Mouse (Mus musculus) forebrain, embryonic 14.5 days (tissue): ENCODE measurements around the gene Slc44a1. TPM values are rescaled to one million over a fixed set of nuclear protein-coding genes. Genes with fewer than 3 reads are reported as not detected.

Experiments
- ATAC-seq: fragments of 200-750 bp; cut with Nextera tagmentation; 2 replicates; pipeline ENCODE4 v1.8.0; 2017; ENCODE audit warnings: mild to moderate bottlenecking, moderate library complexity
- DNase-seq: peaks from one replicate; pipeline ENCODE4 v3.0.0-alpha.2; 2015; ENCODE audit warnings: low spot score
- H3K27ac ChIP-seq: fragments of 300-500 bp; sonication (generic); 2 replicates; pipeline ENCODE4 v1.5.1; 2014; ENCODE audit warnings: low read depth, mild to moderate bottlenecking, control low read depth, low read length, moderate library complexity
- H3K27me3 ChIP-seq: fragments of 300-500 bp; sonication (generic); replicated peaks from 2 replicates; pipeline ENCODE4 v1.6.1; 2014; ENCODE audit warnings: low read length, control low read depth, mixed read lengths; ENCODE audit not compliant: control insufficient read depth, insufficient read depth
- H3K36me3 ChIP-seq: fragments of 300-500 bp; sonication (generic); 2 replicates; pipeline ENCODE4 v1.6.1; 2014; ENCODE audit warnings: low read length, control low read depth; ENCODE audit not compliant: control insufficient read depth, insufficient read depth
- H3K4me1 ChIP-seq: fragments of 300-500 bp; sonication (generic); 2 replicates; pipeline ENCODE4 v1.6.1; 2014; ENCODE audit warnings: antibody characterized with exemption, low read length, control low read depth; ENCODE audit not compliant: control insufficient read depth, insufficient read depth
- H3K4me2 ChIP-seq: fragments of 300-500 bp; sonication (generic); 2 replicates; pipeline ENCODE4 v1.6.1; 2014; ENCODE audit warnings: mild to moderate bottlenecking, control low read depth, low read length
- H3K4me3 ChIP-seq: fragments of 300-500 bp; sonication (generic); 2 replicates; pipeline ENCODE4 v1.5.1; 2014; ENCODE audit warnings: low read depth, low read length, control low read depth
- H3K9ac ChIP-seq: fragments of 300-500 bp; sonication (generic); 2 replicates; pipeline ENCODE4 v1.6.1; 2014; ENCODE audit warnings: mild to moderate bottlenecking, low read length, control low read depth, moderate library complexity
- H3K9me3 ChIP-seq: fragments of 300-500 bp; sonication (generic); replicated peaks from 2 replicates; pipeline ENCODE4 v1.6.1; 2016; ENCODE audit warnings: low read length, control low read depth, mixed read lengths; ENCODE audit not compliant: control insufficient read depth
- WGBS: fragments of 180-500 bp; shearing (Covaris S2); extraction: QIAGEN DNeasy Blood & Tissue Kit; methylation state at CpG from one replicate; pipeline ENCODE4 v1.1.7; 2014; 5-methylcytosine and 5-hydroxymethylcytosine counted together
- polyA plus RNA-seq: library from polyadenylated mRNA; unstranded; fragments of >200 nt; fragmentation: Nextera tagmentation; extraction: Ambion mirVana; gene quantifications from 2 replicates; pipeline ENCODE4 v1.2.1, GENCODE M21; 2014

Gene Slc44a1
- polyA plus RNA-seq, 1 experiment from 2014 or later = 12.1 TPM

DNA sequence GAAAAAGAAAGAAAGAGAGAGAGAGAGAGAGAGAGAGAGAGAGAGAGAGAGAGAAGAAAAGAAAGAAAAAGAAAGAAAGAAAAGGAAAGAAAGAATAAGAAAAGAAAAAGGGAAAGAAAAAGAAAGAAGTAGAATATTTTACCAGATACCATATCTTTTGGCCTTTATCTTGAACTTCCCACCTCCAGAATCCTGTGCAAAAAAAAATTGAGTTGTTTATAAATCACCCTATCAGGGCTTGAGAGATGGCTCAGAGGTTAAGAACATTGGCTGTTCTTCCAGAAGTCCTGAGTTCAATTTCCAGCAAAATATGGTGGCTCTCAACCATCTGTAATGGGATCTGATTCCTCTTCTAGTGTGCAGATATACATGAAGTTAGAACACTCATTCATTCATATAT lies 33.3 kb upstream of the Slc44a1 start:
- Histone ChIP-seq H3K27me3 (no peaks in the 10 kb centered on the region), H3K9ac (no peak overlapping the region), H3K27ac (no peak overlapping the region), H3K4me3 (no peak overlapping the region), H3K4me2 (no peak overlapping the region), H3K9me3 (no peaks in the 10 kb centered on the region), H3K4me1 (no peaks in the 10 kb centered on the region), H3K36me3 (no peaks in the 10 kb centered on the region)
- no peak for DNase-seq
- no peak for ATAC-seq

GRCm38 (mm10) chr4:53408821-53409220 lies 31.4 kb upstream of the Slc44a1 start:
- H3K4me1 ChIP-seq = no peaks in the 10 kb centered on the region
- no peak overlapping the region for H3K9ac ChIP-seq
- no peak overlapping the region for H3K27ac ChIP-seq
- no peaks in the 10 kb centered on the region for H3K9me3 ChIP-seq
- 53% methylated on average over 8 of the region's 8 CpGs for WGBS
- no peak for DNase-seq
- ATAC-seq = no peak
- H3K4me2 ChIP-seq = no peak overlapping the region
- no peaks in the 10 kb centered on the region for H3K27me3 ChIP-seq
- no peak overlapping the region for H3K4me3 ChIP-seq
- H3K36me3 ChIP-seq = no peaks in the 10 kb centered on the region

GRCm38 (mm10) chr4:53409526-53410085 lies 30.6 kb upstream of the Slc44a1 start:
- no peak overlapping the region for H3K4me2 ChIP-seq
- no peak for ATAC-seq
- no peaks in the 10 kb centered on the region for H3K27me3 ChIP-seq
- H3K9me3 ChIP-seq = no peaks in the 10 kb centered on the region
- no peaks in the 10 kb centered on the region for H3K36me3 ChIP-seq
- 40% methylated on average over 5 of the region's 5 CpGs for WGBS
- H3K4me1 ChIP-seq = no peaks in the 10 kb centered on the region
- H3K27ac ChIP-seq = no peak overlapping the region
- no peak for DNase-seq
- H3K4me3 ChIP-seq = no peak overlapping the region
- H3K9ac ChIP-seq = no peak overlapping the region

DNA sequence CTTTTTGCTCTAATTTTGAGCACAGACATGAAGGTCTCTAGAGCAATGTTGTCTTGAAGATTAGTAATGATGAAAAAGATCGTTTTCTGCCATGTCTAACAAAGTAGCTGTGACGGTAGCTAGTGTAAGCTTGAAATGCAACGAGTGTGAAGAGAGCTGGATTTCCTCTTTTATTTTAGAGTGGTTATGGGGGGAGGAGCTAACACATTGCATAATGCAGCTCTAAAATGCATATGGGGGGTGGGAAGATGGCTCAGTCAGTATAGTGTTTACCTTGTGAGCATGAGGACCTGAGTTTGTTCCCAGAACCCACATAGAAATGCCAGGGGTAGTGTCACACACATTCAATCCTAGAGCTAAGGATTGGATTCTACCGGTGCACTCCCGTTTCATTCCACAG lies 29.5 kb upstream of the Slc44a1 start:
- H3K9me3 ChIP-seq = no peaks in the 10 kb centered on the region
- no peaks in the 10 kb centered on the region for H3K36me3 ChIP-seq
- H3K4me1 ChIP-seq = no peaks in the 10 kb centered on the region
- H3K4me3 ChIP-seq = no peak overlapping the region
- no peak overlapping the region for H3K9ac ChIP-seq
- H3K27me3 ChIP-seq = no peaks in the 10 kb centered on the region
- no peak overlapping the region for H3K4me2 ChIP-seq
- 81% methylated on average over 5 of the region's 5 CpGs for WGBS
- ATAC-seq (no peak), DNase-seq (no peak)
- H3K27ac ChIP-seq = no peak overlapping the region

DNA sequence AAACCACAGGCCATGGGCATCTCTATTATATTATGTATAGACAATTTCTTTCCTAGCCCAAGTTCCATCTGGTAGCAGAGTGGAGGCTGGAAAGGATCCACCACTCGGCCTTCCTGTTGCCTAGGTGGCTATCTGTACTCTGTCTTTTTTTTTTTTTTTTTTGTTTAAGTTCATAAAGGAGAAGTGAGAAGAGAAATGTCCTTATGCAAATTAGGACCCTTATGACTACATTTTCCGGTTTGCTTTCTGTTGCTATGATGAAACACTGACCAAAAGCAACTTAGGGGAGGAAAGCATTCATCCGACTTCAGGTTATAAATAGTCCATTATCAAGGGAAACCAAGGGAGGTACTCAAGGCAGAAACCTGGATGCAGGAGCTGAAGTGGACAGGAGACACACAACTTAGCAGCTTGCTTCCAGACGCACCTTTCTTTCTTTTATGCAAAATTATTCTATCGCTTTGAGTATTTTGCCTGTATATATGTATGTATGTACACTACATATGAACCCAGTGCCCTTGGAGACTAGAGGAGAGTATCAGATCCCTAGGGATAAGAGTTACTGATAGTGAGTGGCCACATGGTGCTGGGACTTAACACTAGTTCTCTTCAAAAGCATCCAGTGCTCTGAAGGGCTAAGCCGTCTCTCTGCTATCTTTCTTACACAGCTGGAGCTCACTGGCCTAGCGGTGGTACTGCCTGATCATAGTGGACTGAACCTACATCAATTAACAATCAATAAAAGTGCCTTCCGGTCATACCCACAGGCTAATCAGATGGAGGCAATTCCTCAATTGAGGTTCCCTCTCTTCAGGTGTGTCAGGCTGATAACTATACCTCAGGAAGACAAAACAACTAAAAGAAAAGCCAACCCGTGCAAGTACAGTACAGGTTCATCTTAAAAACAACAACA lies 28.0 kb upstream of the Slc44a1 start:
- no peaks in the 10 kb centered on the region for H3K27me3 ChIP-seq
- no peaks in the 10 kb centered on the region for H3K9me3 ChIP-seq
- H3K4me2 ChIP-seq = no peak overlapping the region
- H3K36me3 ChIP-seq = no peaks in the 10 kb centered on the region
- DNase-seq = no peak
- no peaks in the 10 kb centered on the region for H3K4me1 ChIP-seq
- H3K9ac ChIP-seq = no peak overlapping the region
- no peak overlapping the region for H3K27ac ChIP-seq
- WGBS = 83% methylated on average over 9 of the region's 9 CpGs
- H3K4me3 ChIP-seq = no peak overlapping the region
- no peak for ATAC-seq

- DNase-seq = no peak
- 89% methylated on average over 6 of the region's 6 CpGs for WGBS
- H3K36me3 ChIP-seq = no peaks in the 10 kb centered on the region
- no peaks in the 10 kb centered on the region for H3K27me3 ChIP-seq
- no peak overlapping the region for H3K9ac ChIP-seq
- H3K4me2 ChIP-seq = no peak overlapping the region
- no peaks in the 10 kb centered on the region for H3K9me3 ChIP-seq
- H3K27ac ChIP-seq = no peak overlapping the region
- ATAC-seq = no peak
- H3K4me3 ChIP-seq = no peak overlapping the region
- H3K4me1 ChIP-seq = no peaks in the 10 kb centered on the region
These were observed 27.2 kb upstream of the Slc44a1 start for GRCm38 (mm10) chr4:53412991-53413390.

DNA sequence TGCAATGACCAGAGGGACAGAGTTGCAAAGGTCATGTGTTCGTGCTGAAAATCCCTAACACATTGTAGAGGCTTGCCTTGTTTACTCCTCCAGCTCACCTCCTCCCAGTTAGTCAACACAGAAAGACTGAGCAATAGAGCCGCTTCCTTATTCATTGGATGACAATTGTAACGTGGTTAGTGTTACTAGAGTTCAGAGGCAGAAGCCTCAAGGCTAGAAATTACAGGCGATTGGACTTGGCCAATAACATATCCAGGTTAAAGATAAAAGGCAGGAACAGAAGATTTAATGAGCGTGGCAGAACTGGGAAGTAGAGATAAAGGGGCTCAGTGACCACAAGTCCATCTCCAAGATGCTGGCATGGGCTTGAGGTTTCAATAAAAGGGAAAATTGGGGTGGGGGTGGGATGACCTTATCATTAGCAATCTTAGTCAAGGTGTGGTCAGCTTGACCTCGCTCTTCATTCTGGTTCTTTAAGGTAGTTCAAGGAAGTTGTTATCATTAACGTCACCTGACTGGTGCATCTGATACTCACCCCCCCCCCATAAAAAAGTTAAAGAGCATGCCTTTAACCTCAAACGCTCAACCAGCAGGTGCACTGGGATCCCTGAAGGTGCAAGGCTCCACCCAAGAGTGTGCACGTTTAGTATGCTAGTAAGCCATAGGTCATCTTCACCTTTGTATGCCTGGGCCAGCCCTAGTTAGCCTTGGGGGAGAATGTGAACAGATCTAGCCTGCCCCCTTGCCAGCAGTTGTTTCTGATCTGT lies 26.0 kb upstream of the Slc44a1 start:
- WGBS = 84% methylated on average over 9 of the region's 9 CpGs
- no peak overlapping the region for H3K4me3 ChIP-seq
- no peak overlapping the region for H3K4me2 ChIP-seq
- ATAC-seq = no peak
- no peaks in the 10 kb centered on the region for H3K9me3 ChIP-seq
- H3K36me3 ChIP-seq = no peaks in the 10 kb centered on the region
- DNase-seq = no peak
- H3K4me1 ChIP-seq = no peaks in the 10 kb centered on the region
- H3K27ac ChIP-seq = no peak overlapping the region
- H3K9ac ChIP-seq = no peak overlapping the region
- H3K27me3 ChIP-seq = no peaks in the 10 kb centered on the region

GRCm38 (mm10) chr4:53415873-53416637 lies 24.2 kb upstream of the Slc44a1 start:
- no peak overlapping the region for H3K4me2 ChIP-seq
- ATAC-seq = peak; percentile 60; the same call in 1 of the 2 replicates
- no peaks in the 10 kb centered on the region for H3K36me3 ChIP-seq
- no peaks in the 10 kb centered on the region for H3K4me1 ChIP-seq
- H3K27ac ChIP-seq = peak overlapping the region; percentile 60; the same call in 1 of the 2 replicates
- peak; percentile 74 for DNase-seq
- 75% methylated on average over 9 of the region's 10 CpGs for WGBS
- no peaks in the 10 kb centered on the region for H3K27me3 ChIP-seq
- H3K9ac ChIP-seq = no peak overlapping the region
- no peak overlapping the region for H3K4me3 ChIP-seq
- no peaks in the 10 kb centered on the region for H3K9me3 ChIP-seq
